9 mouse cellular contexts compared by ENCODE assay signal in genomic region chr17:78298140-78298539, GRCm38 (mm10).
DNase-seq lines count a peak whose midpoint lies in the region; ATAC-seq and TF ChIP-seq lines count a peak whose summit lies in the region.
"Had no signal": no experiment of that assay in that cellular context is flagged by ENCODE, and none has a peak within 500 bp of the region (broad histone marks: within the 10 kb centered on the region; RNA-seq: fewer than 3 reads in every experiment).

No protein-coding gene starts in this region.

- peak; percentile 21 to 35 for DNase-seq in heart, postnatal 10 days
- DNase-seq in heart, postnatal 36 days = no peak
- DNase-seq in NIH3T3 (ENCODE audit: low read depth) = peak; percentile 50
- peak; percentile 61 for DNase-seq in lung, postnatal 0 days (ENCODE audit: low spot score)
- DNase-seq in cerebellum, postnatal 36 days = no peak
- no peak for DNase-seq in thymus, postnatal 4 days
- no peak for DNase-seq in cerebellum, adult 18-20 months

- H3K9me3 ChIP-seq in hindbrain, embryonic 13.5 days = no peaks in the 10 kb centered on the region
- no peaks in the 10 kb centered on the region for H3K9me3 ChIP-seq in lung, postnatal 0 days (ENCODE audit: low read length)
- H3K9me3 ChIP-seq: limb, embryonic 13.5 days had no signal

- no peak overlapping the region for H3K4me2 ChIP-seq in hindbrain, embryonic 13.5 days
- no peak overlapping the region for H3K4me2 ChIP-seq in lung, postnatal 0 days (replicated peaks; ENCODE audit: low read depth, low read length)
- H3K4me2 ChIP-seq: limb, embryonic 13.5 days had no signal

- intact Hi-C loops in heart, postnatal 10 days (cut with DNase I) = no loop called here
- intact Hi-C loops in heart, postnatal 36 days (cut with DNase I) = loop anchor here (1.0 kb wide), 1 partner anchor 101 kb away; no protein-coding TSS in a partner anchor

- 0 out of 2 replicates have a peak, but pooled peaks have one; percentile 29 for ATAC-seq in hindbrain, embryonic 13.5 days (ENCODE audit: low FRiP score)
- peak; percentile 67 for ATAC-seq in lung, postnatal 0 days

- 77% methylated on average over 5 of the region's 5 CpGs for WGBS in hindbrain, embryonic 13.5 days
- WGBS in lung, postnatal 0 days = 54% methylated on average over 5 of the region's 5 CpGs

- no peak overlapping the region for H3K4me3 ChIP-seq in hindbrain, embryonic 13.5 days
- no peak overlapping the region for H3K4me3 ChIP-seq in lung, postnatal 0 days (ENCODE audit: low read depth, low read length)
- H3K4me3 ChIP-seq: limb, embryonic 13.5 days had no signal

- no peaks in the 10 kb centered on the region for H3K27me3 ChIP-seq in hindbrain, embryonic 13.5 days
- 0 out of 2 replicates have a peak, but pooled peaks cover 6% of the 10 kb centered on the region for H3K27me3 ChIP-seq in lung, postnatal 0 days (replicated peaks; ENCODE audit: insufficient read depth, low read length)
- H3K27me3 ChIP-seq: limb, embryonic 13.5 days had no signal

- no peak overlapping the region for H3K27ac ChIP-seq in hindbrain, embryonic 13.5 days
- H3K27ac ChIP-seq in lung, postnatal 0 days (ENCODE audit: low read length) = no peak overlapping the region
- H3K27ac ChIP-seq: limb, embryonic 13.5 days had no signal

- no peak for TF ChIP-seq EP300 in lung, postnatal 0 days (IDR thresholded peaks at IDR 0.05)

- peak; percentile 59 for TF ChIP-seq CTCF in lung, postnatal 0 days (IDR thresholded peaks at IDR 0.05)

- no peak overlapping the region for H3K9ac ChIP-seq in hindbrain, embryonic 13.5 days
- no peak overlapping the region for H3K9ac ChIP-seq in lung, postnatal 0 days (replicated peaks; ENCODE audit: low read depth)
- H3K9ac ChIP-seq: limb, embryonic 13.5 days had no signal

- no peaks in the 10 kb centered on the region for H3K36me3 ChIP-seq in hindbrain, embryonic 13.5 days
- H3K36me3 ChIP-seq in lung, postnatal 0 days (ENCODE audit: insufficient read depth, low read length) = no peaks in the 10 kb centered on the region

- peaks cover 6% of the 10 kb centered on the region for H3K4me1 ChIP-seq in hindbrain, embryonic 13.5 days (replicated peaks)
- H3K4me1 ChIP-seq in lung, postnatal 0 days (ENCODE audit: insufficient read depth, low read depth, low read length) = 0 out of 2 replicates have a peak, but pooled peaks cover 2% of the 10 kb centered on the region

Comparison
In these comparisons a context has a peak if more than half of its experiments do, and no peak if none do; other contexts are left out.
1. DNase-seq: peak in heart, postnatal 10 days (2 of 2), NIH3T3 (single experiment) and lung, postnatal 0 days (single experiment); none in heart, postnatal 36 days (0 of 2), cerebellum, postnatal 36 days (0 of 2), thymus, postnatal 4 days (single experiment) and cerebellum, adult 18-20 months (0 of 2).